Mouse (Mus musculus) bone marrow macrophage, adult 2 months (primary cell): Measurements from ENCODE around the gene Plaur. TPM values are rescaled to one million over a fixed set of nuclear protein-coding genes. Genes with fewer than 3 reads are reported as not detected.
A peak's percentile ranks its signal among the peaks of the same experiment; 100 is the strongest.

ENCODE experiments used
- H3K27ac ChIP-seq: 2 replicates; pipeline ENCODE4 v1.5.1; 2012; ENCODE audit warnings: low read depth, low read length; ENCODE audit not compliant: insufficient read depth
- H3K4me1 ChIP-seq: 2 replicates; pipeline ENCODE4 v1.6.1; 2012; ENCODE audit warnings: low read length; ENCODE audit not compliant: control insufficient read depth, insufficient read depth
- H3K4me3 ChIP-seq: 2 replicates; pipeline ENCODE4 v1.5.1; 2012; ENCODE audit warnings: mild to moderate bottlenecking, low read length, moderate library complexity; ENCODE audit not compliant: insufficient read depth
- CTCF ChIP-seq: IDR thresholded peaks from 2 replicates; pipeline ENCODE4 v1.5.1; 2012; ENCODE audit warnings: low read depth, mild to moderate bottlenecking, low read length, moderate library complexity
- POLR2A ChIP-seq: IDR thresholded peaks from 2 replicates; pipeline ENCODE4 v1.6.1; 2012; ENCODE audit warnings: mild to moderate bottlenecking, low read depth, low read length, borderline replicate concordance
- polyA plus RNA-seq: library from polyadenylated mRNA; stranded (reverse); fragments of >200 nt; gene quantifications from 2 replicates; pipeline ENCODE4 v1.2.4, GENCODE M21; 2012; ENCODE audit not compliant: missing spikeins, insufficient read depth, insufficient read length

Plaur gene
- polyA plus RNA-seq, 1 experiment: 24.8 TPM

DNA sequence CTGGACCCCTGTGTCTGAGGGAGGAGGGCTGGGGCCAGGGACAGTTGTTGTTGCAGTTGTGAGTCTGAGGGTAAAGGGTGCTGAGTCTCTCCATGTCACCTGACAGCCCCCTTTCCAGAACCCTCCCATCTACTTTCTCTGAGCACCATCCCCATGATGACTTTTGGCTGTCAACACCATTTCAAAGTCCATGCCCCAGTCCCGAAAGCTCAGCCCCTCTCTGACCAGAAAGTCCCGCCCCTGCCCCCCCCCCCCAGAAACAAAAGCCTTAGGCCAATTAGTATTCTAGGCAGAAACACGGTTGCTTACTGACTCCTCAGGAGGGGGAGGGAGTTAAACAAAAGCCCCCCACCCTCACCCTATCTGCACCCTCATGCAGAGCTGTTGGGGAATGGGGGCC is 25.1 kb downstream of the Plaur start:
- H3K4me3 ChIP-seq: no peak overlapping the region
- no peaks in the 10 kb centered on the region for H3K4me1 ChIP-seq
- H3K27ac ChIP-seq: no peak overlapping the region
- no peak for TF ChIP-seq CTCF
- no peak for TF ChIP-seq POLR2A

DNA sequence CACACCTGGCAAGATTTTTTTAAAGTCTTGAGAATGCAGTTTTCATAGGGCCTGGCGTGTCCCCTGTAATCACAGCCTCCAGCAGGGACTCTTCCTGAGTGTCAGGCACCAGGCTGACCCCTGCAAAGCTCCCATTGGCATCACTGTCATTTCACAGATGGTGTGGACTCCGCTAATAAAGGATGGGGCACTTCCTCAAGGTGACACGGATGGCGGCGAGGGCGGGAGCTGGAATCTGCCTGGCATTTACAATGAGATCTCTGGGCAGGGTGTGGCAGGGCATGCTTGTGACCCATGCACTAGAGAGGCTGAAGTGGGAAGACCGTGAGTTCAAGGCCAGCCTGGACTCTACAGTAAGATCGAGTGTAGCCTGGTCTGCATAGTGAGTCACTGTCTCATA is 26.0 kb downstream of the Plaur start:
- Histone ChIP-seq H3K27ac (no peak overlapping the region), H3K4me3 (no peak overlapping the region), H3K4me1 (no peaks in the 10 kb centered on the region)
- TF ChIP-seq POLR2A: no peak
- TF ChIP-seq CTCF: no peak

DNA sequence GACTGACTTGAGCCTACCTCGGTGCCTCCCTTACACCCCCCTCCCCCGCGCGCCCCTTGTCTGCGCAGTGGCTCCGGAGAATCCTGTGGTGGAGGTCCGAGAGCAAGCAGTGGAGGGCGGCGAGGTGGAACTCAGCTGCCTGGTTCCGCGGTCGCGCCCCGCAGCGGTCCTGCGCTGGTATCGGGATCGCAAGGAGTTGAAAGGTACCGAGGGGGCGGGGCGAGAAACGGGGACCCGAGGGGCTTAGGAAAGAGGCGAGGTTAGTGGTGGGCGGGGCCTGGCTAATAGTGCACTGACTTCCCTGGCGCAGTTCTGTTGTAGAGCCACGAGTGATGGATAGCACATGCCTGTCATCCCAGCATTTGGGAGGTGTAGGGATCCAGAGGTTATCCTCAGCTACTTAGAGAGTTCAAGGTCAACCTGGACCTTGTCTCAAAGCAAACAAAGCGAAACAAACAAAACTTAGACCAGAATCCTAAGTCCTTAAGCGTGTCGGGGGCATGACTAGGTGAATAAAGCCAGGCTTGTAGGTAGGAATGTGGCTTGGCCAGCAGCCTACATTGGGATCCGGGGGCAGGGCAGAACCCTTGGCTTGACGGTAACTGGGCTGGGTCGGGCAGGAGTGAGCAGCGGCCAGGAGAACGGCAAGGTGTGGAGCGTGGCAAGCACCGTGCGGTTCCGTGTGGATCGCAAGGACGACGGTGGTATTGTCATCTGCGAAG is 37.7 kb downstream of the Plaur start:
- Histone ChIP-seq H3K4me1 (no peaks in the 10 kb centered on the region), H3K27ac (no peak overlapping the region), H3K4me3 (no peak overlapping the region)
- TF ChIP-seq POLR2A (no peak), CTCF (no peak)

DNA sequence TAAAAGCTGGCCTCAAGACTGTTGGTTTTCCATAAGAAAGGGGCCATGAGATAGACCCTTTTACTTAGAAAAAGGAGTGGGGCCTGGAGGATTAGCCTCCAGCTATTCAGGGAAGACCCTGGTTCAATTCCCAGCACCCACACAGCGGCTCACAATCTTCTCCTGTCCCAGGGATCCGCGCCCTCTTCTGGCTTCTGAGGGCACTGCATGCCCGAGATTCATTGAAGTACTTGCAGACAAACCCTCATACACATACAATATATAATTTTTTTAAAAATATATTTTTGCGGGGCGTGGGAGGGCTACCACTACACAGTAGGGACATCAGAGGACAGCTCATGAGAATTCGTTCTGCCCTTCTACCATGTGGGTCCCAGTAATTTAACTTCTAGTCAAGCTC is 38.6 kb downstream of the Plaur start:
- TF ChIP-seq POLR2A (no peak), CTCF (no peak)
- H3K4me3 ChIP-seq: no peak overlapping the region
- no peaks in the 10 kb centered on the region for H3K4me1 ChIP-seq
- no peak overlapping the region for H3K27ac ChIP-seq

DNA sequence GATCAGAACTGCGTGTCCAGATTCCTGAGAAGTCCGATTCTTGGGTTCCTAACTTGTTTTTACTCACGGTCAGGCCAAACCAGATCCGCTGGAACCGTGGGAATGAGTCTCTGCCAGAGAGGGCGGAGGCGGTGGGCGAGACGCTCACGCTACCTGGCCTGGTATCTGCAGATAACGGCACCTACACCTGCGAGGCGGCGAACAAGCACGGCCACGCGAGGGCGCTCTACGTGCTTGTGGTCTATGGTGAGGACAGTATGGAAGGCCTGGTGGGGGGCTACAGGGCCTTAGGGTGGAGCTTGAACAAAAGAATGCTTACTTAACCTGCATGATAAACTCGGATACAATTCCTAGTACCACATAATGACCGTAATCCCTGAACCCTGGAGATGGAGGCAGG is 39.2 kb downstream of the Plaur start:
- Histone ChIP-seq H3K4me1 (no peaks in the 10 kb centered on the region), H3K4me3 (no peak overlapping the region), H3K27ac (no peak overlapping the region)
- TF ChIP-seq POLR2A: no peak
- TF ChIP-seq CTCF: peak; percentile 52; the same call in 1 of the 2 replicates

DNA sequence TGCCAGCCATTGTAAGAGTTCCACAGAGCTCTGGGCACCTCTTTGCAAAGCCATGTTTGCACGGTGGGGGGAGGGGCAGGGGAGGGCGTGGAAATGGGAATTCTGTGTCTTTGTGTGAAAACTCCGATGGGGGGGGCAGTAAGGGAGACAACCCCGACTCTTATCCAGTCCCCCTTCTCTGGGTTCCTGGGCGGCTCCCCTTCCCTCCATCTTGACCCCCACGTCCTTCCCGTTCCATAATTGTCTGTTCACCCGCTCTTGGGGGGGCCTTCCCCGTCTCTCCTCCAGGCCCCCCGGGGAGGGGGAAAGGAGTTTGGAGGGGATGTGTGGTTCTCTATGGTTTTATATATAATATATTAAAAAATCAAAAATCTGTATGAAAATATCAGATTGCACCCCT is 41.7 kb downstream of the Plaur start:
- Histone ChIP-seq H3K4me1 (peaks cover 5% of the 10 kb centered on the region; the same call in 1 of the 2 replicates), H3K27ac (no peak overlapping the region), H3K4me3 (no peak overlapping the region)
- no peak for TF ChIP-seq POLR2A
- no peak for TF ChIP-seq CTCF

DNA sequence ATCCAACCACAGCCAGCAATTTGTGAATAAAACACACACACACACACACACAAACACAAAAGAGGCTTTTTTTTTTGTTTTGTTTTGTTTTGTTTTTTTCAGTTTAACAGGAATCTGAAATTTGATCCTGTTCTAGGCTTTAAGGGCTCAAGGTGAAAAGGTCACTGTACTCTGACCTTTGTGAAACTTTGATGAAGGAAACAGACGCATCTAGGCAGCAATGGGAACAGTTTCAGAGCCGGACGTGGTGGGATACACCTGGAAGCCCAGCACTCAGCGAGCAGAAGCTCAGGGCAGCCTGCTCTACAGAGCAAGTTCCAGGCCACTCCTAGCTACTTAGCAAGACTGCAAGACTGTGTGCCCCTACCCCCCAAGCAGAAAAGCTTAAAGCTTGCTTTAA is 42.6 kb downstream of the Plaur start:
- H3K4me1 ChIP-seq: peaks cover 10% of the 10 kb centered on the region
- H3K27ac ChIP-seq: no peak overlapping the region
- TF ChIP-seq CTCF (no peak), POLR2A (no peak)
- H3K4me3 ChIP-seq: no peak overlapping the region

DNA sequence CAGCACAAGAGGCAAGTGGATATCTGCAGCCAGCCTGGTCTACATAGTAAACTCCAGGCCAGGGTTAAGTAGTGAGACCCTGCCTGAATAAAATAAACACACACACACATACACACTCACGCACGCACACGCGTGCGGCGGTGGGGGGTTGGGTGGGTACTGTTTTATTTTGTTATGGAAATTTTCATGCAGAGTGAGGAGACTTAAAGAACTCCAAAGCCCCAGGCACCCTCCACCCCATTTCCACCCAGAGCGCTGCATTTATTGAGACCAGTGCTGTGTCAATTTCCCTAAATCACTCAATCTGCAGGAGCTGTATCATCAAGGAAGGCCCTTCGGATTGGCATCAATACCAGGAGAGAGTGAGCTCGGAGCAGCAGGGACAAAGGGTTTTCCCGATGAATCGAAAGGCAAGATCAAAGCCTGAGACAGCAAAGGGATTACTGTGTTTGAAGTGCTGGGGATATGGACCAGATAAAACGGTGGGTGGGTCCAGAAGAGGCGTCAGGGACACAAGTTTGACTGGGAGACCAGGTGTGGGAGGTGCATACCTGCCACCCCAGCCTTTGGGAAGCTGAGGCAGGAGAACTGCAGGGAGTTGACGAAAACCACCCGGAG is 43.3 kb downstream of the Plaur start:
- Histone ChIP-seq H3K27ac (no peak overlapping the region), H3K4me1 (peaks cover 10% of the 10 kb centered on the region), H3K4me3 (no peak overlapping the region)
- no peak for TF ChIP-seq CTCF
- no peak for TF ChIP-seq POLR2A

DNA sequence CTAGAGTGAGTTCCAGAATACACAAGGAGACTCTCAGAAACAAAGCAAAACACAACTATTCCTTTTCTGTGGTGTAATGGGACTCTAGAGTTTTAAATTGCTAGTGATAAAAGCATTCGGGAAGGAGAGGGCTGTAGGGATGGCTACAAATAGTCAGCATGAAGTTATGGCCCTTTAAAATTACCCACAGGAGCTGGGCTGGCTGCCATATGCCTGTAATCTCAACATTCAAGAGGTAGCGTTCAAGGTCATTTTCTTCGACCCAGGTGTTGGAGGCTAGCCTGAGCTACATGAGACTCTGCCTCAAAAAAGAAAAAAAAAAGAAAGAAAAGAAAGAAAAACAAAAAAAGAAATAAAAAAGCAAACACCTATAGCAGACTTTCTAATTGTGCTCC is 43.8 kb downstream of the Plaur start:
- Histone ChIP-seq H3K4me3 (no peak overlapping the region; the same call in 1 of the 2 replicates), H3K27ac (no peak overlapping the region), H3K4me1 (peaks cover 10% of the 10 kb centered on the region)
- TF ChIP-seq POLR2A (no peak), CTCF (no peak)

DNA sequence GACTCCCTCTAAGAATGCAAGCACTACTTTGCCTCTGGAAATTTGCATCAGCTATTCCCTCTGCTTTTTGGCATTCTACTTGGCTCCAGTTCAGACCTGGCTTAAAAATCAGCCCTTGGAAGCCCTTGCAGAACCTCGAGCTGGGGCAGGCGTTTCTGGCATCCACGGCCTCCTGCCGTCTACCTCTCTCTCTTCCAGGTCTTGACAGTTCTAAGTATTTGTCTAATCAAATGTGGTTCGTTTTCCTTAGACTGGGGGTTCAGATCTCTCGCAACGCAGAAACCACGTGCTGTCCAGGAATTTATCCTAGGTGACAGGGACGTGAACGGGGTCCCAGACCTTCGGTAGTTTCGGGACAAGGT is 44.2 kb downstream of the Plaur start:
- Histone ChIP-seq H3K4me3 (peak overlapping the region; percentile 89), H3K4me1 (peaks cover 11% of the 10 kb centered on the region), H3K27ac (no peak overlapping the region)
- TF ChIP-seq CTCF (no peak), POLR2A (no peak)

DNA sequence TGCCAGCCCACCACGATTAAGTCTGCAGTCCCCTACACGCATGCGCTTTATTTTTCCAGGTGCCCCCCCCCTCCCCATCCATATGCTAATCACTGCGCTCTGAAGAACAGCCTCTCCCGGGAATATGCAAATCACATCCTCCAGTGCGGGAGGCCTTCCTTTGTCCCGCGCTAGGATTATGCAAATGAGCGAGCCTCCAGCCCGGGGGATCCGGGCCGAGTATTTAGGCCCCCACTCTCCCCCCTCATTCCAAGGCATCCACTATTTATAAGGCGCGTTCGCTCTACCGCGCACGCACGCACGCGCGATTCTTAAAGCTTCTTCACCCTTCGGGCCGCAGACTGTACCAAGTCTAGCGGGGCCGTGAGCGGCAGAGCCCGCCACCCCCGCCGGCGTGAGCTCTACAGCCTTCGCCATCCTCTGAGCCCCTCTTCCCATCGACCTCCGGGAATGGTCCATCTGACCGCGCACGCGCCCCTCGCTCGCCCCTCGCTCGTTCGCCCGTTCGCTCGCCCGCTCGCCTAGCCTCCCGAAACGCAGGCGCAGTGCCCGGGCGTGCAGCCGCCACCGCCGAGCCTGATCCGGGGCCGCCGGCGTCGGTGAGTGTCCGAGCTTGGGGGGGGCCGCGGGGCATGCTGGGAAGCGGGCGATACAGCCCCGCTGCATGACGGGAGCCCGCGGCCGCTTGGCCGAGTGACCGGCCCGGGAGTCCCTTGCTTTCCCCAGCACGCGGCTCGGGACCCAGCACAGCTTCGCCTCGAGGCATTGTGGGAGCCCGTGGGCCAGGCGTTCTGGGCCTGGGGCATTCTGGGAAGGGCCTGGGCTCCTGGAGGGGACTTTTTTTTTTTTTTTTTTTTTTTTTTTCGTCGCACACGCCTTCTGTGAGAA is 44.8 kb downstream of the Plaur start, which contains the start of gene Zfp428:
TSS of gene Zfp428 (plus strand) at position 169 of the 888 bp plus-strand sequence.
- Histone ChIP-seq H3K4me1 (peaks cover 15% of the 10 kb centered on the region), H3K27ac (peak within 1 kb of the TSS; percentile 70), H3K4me3 (peak within 1 kb of the TSS; percentile 89)
- no peak; the same call in 1 of the 2 replicates for TF ChIP-seq POLR2A
- no peak for TF ChIP-seq CTCF
